Mouse (Mus musculus) lung, adult 2 months (tissue): ENCODE data around the gene Mtx1. TPM values are rescaled to one million over a fixed set of nuclear protein-coding genes. Genes with fewer than 3 reads are reported as not detected.

Source experiments
- DNase-seq: peaks from one replicate; pipeline ENCODE4 v3.0.0; 2022
- H3K4me1 ChIP-seq: fragments of 200-500 bp; 2 replicates; pipeline ENCODE4 v1.6.1; 2011; ENCODE audit warnings: low read length; ENCODE audit not compliant: control insufficient read depth, insufficient read depth
- H3K4me3 ChIP-seq: fragments of 200-500 bp; replicated peaks from 2 replicates; pipeline ENCODE3; 2011; ENCODE audit warnings: low read depth, mild to moderate bottlenecking, control low read depth, low read length; ENCODE audit errors: extremely low read depth
- CTCF ChIP-seq: fragments of 200-500 bp; IDR thresholded peaks from 2 replicates; pipeline ENCODE4 v1.5.1; 2011; ENCODE audit warnings: mild to moderate bottlenecking, low read length, control low read depth; ENCODE audit not compliant: insufficient read depth
- POLR2A ChIP-seq: fragments of 200-500 bp; IDR thresholded peaks from 2 replicates; pipeline ENCODE4 v1.6.1; 2011; ENCODE audit warnings: low read depth, mild to moderate bottlenecking, control low read depth, low read length, borderline replicate concordance; ENCODE audit errors: extremely low read depth
- WGBS: fragments of 180-500 bp; shearing (Covaris S2); methylation state at CpG from one replicate; pipeline ENCODE4 v1.1.7; 2018; 5-methylcytosine and 5-hydroxymethylcytosine counted together
- polyA plus RNA-seq: library from polyadenylated mRNA; depleted of rRNA; stranded (reverse); fragments of >200 nt; gene quantifications from 2 replicates; pipeline ENCODE4 v1.2.3, GENCODE M21; 2012

The Mtx1 gene
- polyA plus RNA-seq, 1 experiment: 107 TPM

DNA sequence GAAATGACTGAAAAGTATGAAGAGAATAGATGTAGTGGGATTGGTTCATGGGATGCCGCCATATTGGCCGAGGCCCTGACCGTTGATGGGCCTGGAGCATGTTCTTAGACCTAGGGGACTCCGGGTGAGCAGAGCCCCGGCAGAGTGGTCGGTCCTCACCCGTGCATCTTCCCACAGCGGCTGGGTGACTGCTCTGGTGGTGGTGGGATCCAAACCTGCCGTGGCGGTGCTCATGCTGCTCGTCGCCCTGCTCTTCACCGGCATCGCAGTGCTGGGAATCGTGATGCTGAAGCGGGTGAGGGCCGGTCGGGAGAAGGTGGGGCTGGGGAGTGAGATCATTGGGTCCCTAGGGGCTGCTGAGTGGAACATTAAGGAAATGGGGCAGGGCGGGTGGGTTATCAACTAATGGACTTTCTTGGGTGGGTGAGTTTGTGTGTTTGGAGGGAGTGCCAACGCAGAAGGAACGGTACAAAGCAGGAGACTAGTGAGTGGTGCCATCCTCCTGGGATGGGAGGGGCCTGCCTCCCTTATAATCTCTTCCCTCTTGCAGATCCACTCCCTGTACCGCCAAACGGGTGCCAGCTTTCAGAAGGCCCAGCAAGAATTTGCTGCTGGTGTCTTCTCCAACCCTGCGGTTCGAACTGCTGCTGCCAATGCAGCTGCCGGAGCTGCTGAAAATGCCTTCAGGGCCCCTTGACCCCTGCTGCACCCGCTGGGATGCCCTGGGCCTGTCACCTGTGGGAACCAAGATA lies 45.0 kb downstream of the Mtx1 start:
- Histone ChIP-seq H3K4me1 (peaks cover 14% of the 10 kb centered on the region), H3K4me3 (no peak overlapping the region)
- TF ChIP-seq POLR2A (no peak), CTCF (no peak)
- DNase-seq: no peak
- 91% methylated on average over 27 of the region's 27 CpGs for WGBS

DNA sequence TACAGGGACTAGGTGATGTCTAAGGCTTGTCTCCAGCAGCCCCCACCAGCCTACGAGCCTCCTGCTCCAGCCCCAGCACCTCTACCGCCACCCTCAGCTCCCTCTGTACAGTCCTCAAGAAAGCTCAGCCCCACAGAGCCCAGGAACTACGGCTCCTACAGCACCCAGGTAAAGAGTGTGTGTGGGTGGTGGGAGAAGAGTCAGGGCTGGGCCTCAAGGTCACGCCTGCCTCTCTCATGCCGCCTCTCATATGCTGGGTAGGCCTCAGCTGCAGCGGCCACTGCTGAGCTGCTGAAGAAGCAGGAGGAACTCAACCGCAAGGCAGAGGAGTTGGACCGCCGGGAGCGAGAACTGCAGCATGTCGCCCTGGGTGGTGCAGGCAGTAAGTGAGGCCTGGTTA lies 47.8 kb downstream of the Mtx1 start:
- WGBS: 88% methylated on average over 11 of the region's 11 CpGs
- no peak overlapping the region for H3K4me3 ChIP-seq
- peaks cover 14% of the 10 kb centered on the region for H3K4me1 ChIP-seq
- no peak for TF ChIP-seq CTCF
- TF ChIP-seq POLR2A: no peak
- DNase-seq: no peak

DNA sequence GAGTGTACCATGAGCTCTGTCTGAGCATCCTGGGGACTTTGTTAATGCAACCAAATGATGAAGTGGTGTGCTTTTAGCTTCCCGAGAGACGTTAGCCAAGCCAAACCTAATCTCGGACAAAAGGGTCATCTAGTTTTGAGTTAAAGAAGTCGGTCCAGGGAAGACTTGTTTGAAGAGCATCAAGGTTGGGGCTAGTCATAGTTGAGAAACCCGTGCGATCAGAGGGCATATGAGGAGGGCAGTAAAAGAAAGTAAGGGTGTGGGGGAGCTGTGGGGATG lies 48.8 kb downstream of the Mtx1 start:
- no peak for DNase-seq
- no peak for TF ChIP-seq POLR2A
- TF ChIP-seq CTCF: no peak
- Histone ChIP-seq H3K4me3 (peak overlapping the region; percentile 87), H3K4me1 (peaks cover 10% of the 10 kb centered on the region)
- 4% methylated on average over 6 of the region's 6 CpGs for WGBS

DNA sequence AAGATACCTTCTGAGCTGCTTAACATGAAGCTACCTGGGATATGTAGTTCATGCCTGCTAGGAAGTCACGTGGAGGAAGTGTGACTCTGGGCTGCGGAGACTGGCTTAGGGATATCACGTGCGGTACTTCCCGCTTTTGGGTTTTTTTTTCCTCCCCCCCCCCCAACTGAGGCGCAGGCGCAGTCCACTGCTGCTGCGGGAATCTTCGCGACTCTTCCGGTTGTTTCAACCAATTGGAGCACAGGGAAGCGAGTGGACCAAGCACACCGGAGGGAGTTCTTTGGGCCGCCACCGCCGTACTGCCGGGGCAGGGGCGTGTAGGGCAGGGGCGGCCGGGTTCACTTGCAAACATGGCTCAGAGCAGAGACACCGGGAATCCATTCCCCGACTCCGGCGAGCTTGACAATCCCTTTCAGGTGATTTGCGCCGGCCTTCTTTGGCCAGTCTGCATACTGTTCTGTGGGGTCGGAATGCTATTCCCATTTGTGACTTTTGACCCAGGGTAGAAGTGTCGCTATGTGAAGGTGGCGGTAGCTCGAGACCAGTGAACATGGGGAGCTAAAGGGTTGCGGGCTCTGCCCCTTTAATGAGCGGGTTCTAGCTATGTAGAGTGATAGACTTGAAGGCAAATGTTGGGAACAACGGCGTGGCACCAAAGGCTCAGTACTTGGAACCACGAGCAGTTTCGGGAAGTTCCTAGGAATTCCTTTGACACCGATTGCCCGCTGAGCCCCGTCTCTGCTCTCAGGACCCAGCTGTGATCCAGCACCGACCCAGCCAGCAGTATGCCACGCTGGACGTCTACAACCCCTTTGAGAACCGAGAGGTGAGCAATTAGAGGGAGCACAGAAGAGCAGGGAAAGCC lies 49.4 kb downstream of the Mtx1 start, which contains the start of gene Scamp3:
TSS of gene Scamp3 (plus strand) at position 232 of the 865 bp plus-strand sequence.
- under 1% methylated on average over 43 of the region's 43 CpGs for WGBS
- Histone ChIP-seq H3K4me1 (peaks cover 7% of the 10 kb centered on the region), H3K4me3 (peak within 1 kb of the TSS; percentile 87)
- TF ChIP-seq CTCF (peak; percentile 6; the same call in 1 of the 2 replicates), POLR2A (peak; percentile 67; the same call in 1 of the 2 replicates)
- peak; percentile 73 for DNase-seq

DNA sequence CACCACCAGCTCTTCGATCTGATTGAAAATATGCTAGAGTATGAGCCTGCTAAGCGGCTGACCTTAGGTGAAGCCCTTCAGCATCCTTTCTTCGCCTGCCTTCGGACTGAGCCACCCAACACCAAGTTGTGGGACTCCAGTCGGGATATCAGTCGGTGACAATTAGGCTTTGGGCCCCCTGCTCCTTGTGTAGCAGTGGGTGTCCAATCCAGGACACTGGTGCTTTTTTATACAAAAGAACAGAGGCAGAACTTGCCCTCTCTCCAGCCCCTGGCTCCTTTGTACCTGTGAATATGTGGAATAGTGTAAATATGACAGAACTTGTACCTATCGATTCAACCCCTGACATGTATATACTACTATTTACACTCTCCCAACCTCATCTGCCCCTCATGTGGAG lies 50.5 kb downstream of the Mtx1 start:
- TF ChIP-seq POLR2A (no peak), CTCF (no peak)
- H3K4me1 ChIP-seq: peaks cover 7% of the 10 kb centered on the region
- no peak for DNase-seq
- no peak overlapping the region for H3K4me3 ChIP-seq
- WGBS: 77% methylated on average over 7 of the region's 7 CpGs

DNA sequence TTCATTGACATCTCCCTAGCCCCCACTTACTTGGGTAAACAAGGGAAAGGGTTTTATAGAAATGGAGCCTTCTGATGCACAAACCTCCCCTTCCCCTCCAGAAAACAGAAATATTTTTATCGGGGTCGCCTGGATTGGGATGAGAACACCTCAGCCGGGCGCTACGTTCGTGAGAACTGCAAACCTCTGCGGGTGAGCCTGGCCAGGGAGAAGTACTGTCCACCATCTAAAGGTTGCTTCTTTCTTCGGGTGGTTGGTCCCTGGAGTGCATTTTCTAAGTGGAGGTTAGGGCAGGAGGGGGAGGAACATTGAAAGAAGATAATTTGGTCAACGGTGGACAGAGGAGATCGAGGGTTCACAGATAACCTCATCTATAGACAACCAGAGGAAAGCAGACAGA lies 51.3 kb downstream of the Mtx1 start:
- H3K4me1 ChIP-seq: peaks cover 7% of the 10 kb centered on the region
- DNase-seq: no peak

DNA sequence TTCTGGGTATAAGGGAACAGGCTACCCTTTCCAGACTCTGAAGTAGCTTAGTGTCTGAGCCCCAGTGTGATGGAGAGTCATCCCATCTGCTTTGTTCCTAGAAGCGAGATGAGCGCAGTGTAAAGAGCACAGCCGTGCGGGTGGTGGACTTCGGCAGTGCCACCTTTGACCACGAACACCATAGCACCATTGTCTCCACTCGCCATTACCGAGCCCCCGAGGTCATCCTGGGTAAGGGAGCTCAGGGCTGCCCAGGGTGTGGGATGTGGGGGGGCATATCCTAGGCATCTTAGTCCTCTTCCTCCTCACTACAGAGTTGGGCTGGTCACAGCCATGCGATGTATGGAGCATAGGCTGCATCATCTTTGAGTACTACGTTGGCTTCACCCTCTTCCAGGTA lies 52.0 kb downstream of the Mtx1 start:
- no peak for TF ChIP-seq POLR2A
- TF ChIP-seq CTCF: no peak
- 94% methylated on average over 11 of the region's 11 CpGs for whole genome bisulfite sequencing
- no peak for DNase-seq
- H3K4me3 ChIP-seq: no peak overlapping the region
- peaks cover 7% of the 10 kb centered on the region for H3K4me1 ChIP-seq

More for the DNA sequence above, 51.3 kb downstream of the Mtx1 start:
- H3K4me3 ChIP-seq: no peak overlapping the region
- 86% methylated on average over 10 of the region's 10 CpGs for WGBS
- TF ChIP-seq POLR2A (no peak), CTCF (no peak)

DNA sequence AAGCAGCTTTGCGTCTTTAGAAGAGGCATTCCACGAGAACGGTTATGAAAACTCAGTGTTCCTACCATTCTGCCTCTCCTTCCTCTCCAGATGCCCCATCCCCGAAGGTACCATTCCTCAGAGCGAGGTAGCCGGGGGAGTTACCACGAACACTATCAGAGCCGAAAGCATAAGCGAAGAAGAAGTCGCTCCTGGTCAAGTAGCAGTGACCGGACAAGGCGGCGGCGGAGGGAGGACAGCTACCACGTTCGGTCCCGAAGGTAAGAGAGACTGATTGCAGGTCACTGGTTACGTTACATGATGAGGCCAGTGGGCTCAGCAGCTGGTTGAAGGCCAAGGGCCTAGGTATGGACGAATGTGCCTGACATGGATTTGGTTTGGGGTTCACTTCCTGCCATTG lies 59.9 kb downstream of the Mtx1 start:
- H3K4me3 ChIP-seq: no peak overlapping the region
- WGBS: 91% methylated on average over 19 of the region's 19 CpGs
- DNase-seq: no peak
- TF ChIP-seq CTCF (no peak), POLR2A (no peak)
- H3K4me1 ChIP-seq: peaks cover 13% of the 10 kb centered on the region; the same call in 1 of the 2 replicates

DNA sequence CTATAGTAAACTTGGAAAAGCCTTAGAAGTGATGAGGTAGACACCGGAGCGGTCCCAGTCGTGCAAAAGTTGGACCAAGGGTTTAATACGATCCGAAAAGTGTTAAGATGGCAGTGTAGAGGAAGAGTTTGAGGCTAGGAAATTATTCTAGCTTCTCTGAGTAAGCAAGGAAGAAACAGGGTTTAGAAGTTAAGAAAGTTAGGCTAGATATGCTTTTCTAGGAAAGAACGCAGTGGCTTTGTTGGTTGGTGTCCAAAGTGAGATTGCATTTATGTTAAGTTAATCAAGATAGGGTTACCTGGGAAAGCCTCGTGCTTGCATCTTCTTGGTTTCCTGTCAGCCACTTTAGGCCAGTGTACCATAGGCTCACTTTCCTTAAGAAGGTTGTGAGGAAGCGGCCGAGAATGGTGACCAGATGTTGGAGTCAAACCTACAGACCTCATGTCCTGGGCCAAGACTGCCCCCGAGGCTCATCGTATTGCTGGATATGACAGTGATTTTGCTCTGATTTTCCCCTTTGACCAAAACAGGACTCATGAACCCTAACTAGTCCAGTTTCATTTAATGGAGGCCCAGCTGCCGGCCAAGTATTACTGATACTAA lies 61.5 kb downstream of the Mtx1 start:
- 11% methylated on average over 12 of the region's 12 CpGs for WGBS
- no peak for TF ChIP-seq POLR2A
- no peak for TF ChIP-seq CTCF
- Histone ChIP-seq H3K4me1 (peaks cover 13% of the 10 kb centered on the region; the same call in 1 of the 2 replicates), H3K4me3 (peak overlapping the region; percentile 97)
- DNase-seq: no peak
